Mouse (Mus musculus) heart, postnatal 0 days (tissue): ENCODE data around the gene Dennd1a. TPM values are rescaled to one million over a fixed set of nuclear protein-coding genes. Genes with fewer than 3 reads are reported as not detected.

ENCODE experiments used
- ATAC-seq: fragments of 200-750 bp; cut with Nextera tagmentation; 2 replicates; pipeline ENCODE4 v1.8.0; 2017; ENCODE audit warnings: low read depth, moderate number of reproducible peaks, moderate library complexity; ENCODE audit not compliant: insufficient read depth
- DNase-seq: peaks from one replicate; pipeline ENCODE4 v3.0.0-alpha.2; 2016; ENCODE audit warnings: low spot score
- H3K27ac ChIP-seq: fragments of 300-500 bp; sonication (generic); 2 replicates; pipeline ENCODE4 v1.5.1; 2014; ENCODE audit warnings: low read depth, mild to moderate bottlenecking
- H3K27me3 ChIP-seq: fragments of 300-500 bp; sonication (generic); 2 replicates; pipeline ENCODE4 v1.6.1; 2014; ENCODE audit warnings: low read length, mixed read lengths; ENCODE audit not compliant: control insufficient read depth, insufficient read depth
- H3K36me3 ChIP-seq: fragments of 300-500 bp; sonication (generic); replicated peaks from 2 replicates; pipeline ENCODE4 v1.6.1; 2014; ENCODE audit warnings: low read length, mixed read lengths; ENCODE audit not compliant: control insufficient read depth, insufficient read depth
- H3K4me1 ChIP-seq: fragments of 300-500 bp; sonication (generic); 2 replicates; pipeline ENCODE4 v1.6.1; 2014; ENCODE audit warnings: antibody characterized with exemption; ENCODE audit not compliant: control insufficient read depth, insufficient read depth
- H3K4me2 ChIP-seq: fragments of 300-500 bp; sonication (generic); 2 replicates; pipeline ENCODE4 v1.6.1; 2014; ENCODE audit warnings: low read depth, mild to moderate bottlenecking, low read length, moderate library complexity
- H3K4me3 ChIP-seq: fragments of 300-500 bp; sonication (generic); 2 replicates; pipeline ENCODE4 v1.5.1; 2014; ENCODE audit warnings: low read depth, low read length
- H3K9ac ChIP-seq: fragments of 300-500 bp; sonication (generic); replicated peaks from 2 replicates; pipeline ENCODE4 v1.6.1; 2014; ENCODE audit warnings: low read depth, low read length, mixed read lengths
- H3K9me3 ChIP-seq: fragments of 300-500 bp; sonication (generic); replicated peaks from 2 replicates; pipeline ENCODE4 v1.6.1; 2016; ENCODE audit warnings: low read length; ENCODE audit not compliant: control insufficient read depth
- CTCF ChIP-seq: IDR thresholded peaks from 2 replicates; pipeline ENCODE4 v1.5.1; 2016; ENCODE audit warnings: antibody characterized with exemption, control low read depth, low read depth
- EP300 ChIP-seq: IDR thresholded peaks from 2 replicates; pipeline ENCODE4 v1.6.1; 2016; ENCODE audit warnings: antibody characterized with exemption, low read depth
- WGBS: fragments of 180-500 bp; shearing (Covaris S2); extraction: QIAGEN DNeasy Blood & Tissue Kit; methylation state at CpG from one replicate; pipeline ENCODE4 v1.1.7; 2014; 5-methylcytosine and 5-hydroxymethylcytosine counted together
- polyA plus RNA-seq: library from polyadenylated mRNA; unstranded; fragments of >200 nt; fragmentation: Nextera tagmentation; extraction: Ambion mirVana; gene quantifications from 2 replicates; pipeline ENCODE4 v1.2.1, GENCODE M21; 2015
- total RNA-seq: library from RNA; depleted of rRNA; stranded (reverse); fragments of >200 nt; gene quantifications from 2 replicates; pipeline ENCODE4 v1.2.3, GENCODE M21; 2014; ENCODE audit warnings: low replicate concordance

Dennd1a gene
- total and polyA plus RNA-seq, 2 experiments from 2014 or later: 5.7 to 15.8 TPM

DNA sequence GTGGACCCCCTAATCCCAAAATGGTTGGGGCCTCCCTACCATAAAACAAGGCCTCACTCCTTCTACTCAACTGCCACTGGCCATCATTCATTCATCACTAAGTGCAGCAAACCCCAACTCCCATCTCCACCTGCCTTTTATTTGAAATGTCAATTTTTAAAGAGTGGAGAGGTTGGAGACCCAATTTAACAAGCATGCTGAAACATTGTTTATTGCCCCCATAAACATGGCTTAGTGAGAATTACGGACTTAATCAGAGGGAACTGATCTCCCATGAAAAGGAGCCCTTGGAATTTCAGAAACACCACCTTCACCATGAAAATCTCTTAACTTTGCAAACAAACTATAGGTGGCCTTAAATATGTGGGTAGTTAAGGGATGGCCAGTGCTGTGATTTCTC, 315.5 kb downstream of the Dennd1a start:
- Histone ChIP-seq H3K27me3 (no peaks in the 10 kb centered on the region), H3K4me2 (no peak overlapping the region), H3K27ac (no peak overlapping the region), H3K9me3 (no peaks in the 10 kb centered on the region), H3K4me3 (no peak overlapping the region), H3K36me3 (no peaks in the 10 kb centered on the region), H3K4me1 (peaks cover 8% of the 10 kb centered on the region; the same call in 1 of the 2 replicates), H3K9ac (no peak overlapping the region)
- DNase-seq (no peak), ATAC-seq (no peak)
- 89% methylated on average over 1 of the region's 1 CpGs for WGBS
- TF ChIP-seq CTCF (no peak), EP300 (no peak)

GRCm38 (mm10) chr2:37969713-37970485, 317.3 kb downstream of the Dennd1a start:
- no peaks in the 10 kb centered on the region for H3K9me3 ChIP-seq
- no peak for ATAC-seq
- H3K27ac ChIP-seq: no peak overlapping the region
- H3K4me3 ChIP-seq: no peak overlapping the region
- H3K4me2 ChIP-seq: no peak overlapping the region
- 56% methylated on average over 5 of the region's 5 CpGs for WGBS
- DNase-seq: no peak
- peaks cover 8% of the 10 kb centered on the region; the same call in 1 of the 2 replicates for H3K4me1 ChIP-seq
- H3K36me3 ChIP-seq: no peaks in the 10 kb centered on the region
- no peak overlapping the region for H3K9ac ChIP-seq
- TF ChIP-seq CTCF: no peak
- no peak for TF ChIP-seq EP300
- H3K27me3 ChIP-seq: no peaks in the 10 kb centered on the region

GRCm38 (mm10) chr2:37964534-37964933, 322.7 kb downstream of the Dennd1a start:
- H3K9ac ChIP-seq: no peak overlapping the region
- no peaks in the 10 kb centered on the region for H3K4me1 ChIP-seq
- H3K9me3 ChIP-seq: no peaks in the 10 kb centered on the region
- no peak overlapping the region for H3K4me2 ChIP-seq
- no peak overlapping the region for H3K4me3 ChIP-seq
- H3K27ac ChIP-seq: no peak overlapping the region
- ATAC-seq: no peak
- WGBS: 81% methylated on average over 4 of the region's 4 CpGs
- TF ChIP-seq CTCF (no peak), EP300 (no peak)
- no peaks in the 10 kb centered on the region for H3K36me3 ChIP-seq
- no peak for DNase-seq
- no peaks in the 10 kb centered on the region for H3K27me3 ChIP-seq

GRCm38 (mm10) chr2:37963362-37963761, 323.8 kb downstream of the Dennd1a start:
- no peaks in the 10 kb centered on the region for H3K36me3 ChIP-seq
- 37% methylated on average over 4 of the region's 4 CpGs for WGBS
- no peak overlapping the region for H3K9ac ChIP-seq
- no peaks in the 10 kb centered on the region for H3K4me1 ChIP-seq
- ATAC-seq: no peak
- no peaks in the 10 kb centered on the region for H3K9me3 ChIP-seq
- TF ChIP-seq CTCF (no peak), EP300 (no peak)
- DNase-seq: no peak
- H3K27me3 ChIP-seq: no peaks in the 10 kb centered on the region
- H3K27ac ChIP-seq: no peak overlapping the region
- no peak overlapping the region for H3K4me2 ChIP-seq
- no peak overlapping the region for H3K4me3 ChIP-seq

DNA sequence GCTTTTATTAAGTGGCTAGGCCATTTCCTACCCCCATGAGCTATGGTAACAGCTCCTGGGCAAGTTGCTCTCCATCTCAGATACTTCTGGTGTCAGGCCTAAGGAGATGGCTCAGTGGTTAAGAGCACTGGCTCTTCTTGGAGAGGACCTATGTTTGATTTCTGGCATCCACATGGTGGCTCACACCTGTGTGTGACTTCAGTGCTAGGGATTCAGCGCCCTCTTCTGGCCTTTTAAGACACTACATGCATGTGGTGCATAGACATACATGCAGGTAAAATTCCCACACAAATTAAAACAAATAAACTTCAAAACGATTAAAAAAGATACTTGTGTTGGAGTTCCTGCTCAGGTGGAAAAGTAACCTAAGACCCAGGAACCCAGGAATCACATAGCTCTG, 338.8 kb downstream of the Dennd1a start:
- Histone ChIP-seq H3K4me1 (no peaks in the 10 kb centered on the region), H3K4me3 (no peak overlapping the region), H3K4me2 (no peak overlapping the region), H3K27ac (no peak overlapping the region), H3K36me3 (no peaks in the 10 kb centered on the region), H3K9me3 (no peaks in the 10 kb centered on the region), H3K27me3 (no peaks in the 10 kb centered on the region), H3K9ac (no peak overlapping the region)
- TF ChIP-seq EP300: no peak
- 0 out of 2 replicates have a peak, but pooled peaks have one; percentile 15 for TF ChIP-seq CTCF
- ATAC-seq: no peak
- WGBS: 27% methylated on average over 2 of the region's 2 CpGs
- DNase-seq: no peak
